Mouse (Mus musculus): ENCODE data around the gene Cd99l2. TPM values are rescaled to one million over a fixed set of nuclear protein-coding genes. Genes with fewer than 3 reads are reported as not detected.

The Cd99l2 gene
- 3.4 TPM for polyA plus RNA-seq (2014; fragmentation: Illumina TruSeq; extraction: RNeasy Lipid Tissue Mini Kit (QIAGEN cat#74804); ENCODE audit: low replicate concordance)

GRCm38 (mm10) chrX:71492634-71493278 is at the start of gene Cd99l2:
Gene Cd99l2 (minus strand): TSS chrX:71492849.

Other genes starting within 250 kb of the Cd99l2 start
- gene Mtmr1, start 128.1 kb downstream of the Cd99l2 start, polyA plus RNA-seq (2014; fragmentation: Illumina TruSeq; extraction: RNeasy Lipid Tissue Mini Kit (QIAGEN cat#74804); ENCODE audit: low replicate concordance), result 39.1 TPM
- gene Hmgb3, start 63.1 kb upstream of the Cd99l2 start, polyA plus RNA-seq (2014; fragmentation: Illumina TruSeq; extraction: RNeasy Lipid Tissue Mini Kit (QIAGEN cat#74804); ENCODE audit: low replicate concordance), result 179 TPM
- gene Gpr50, start 170.8 kb upstream of the Cd99l2 start, polyA plus RNA-seq (2014; fragmentation: Illumina TruSeq; extraction: RNeasy Lipid Tissue Mini Kit (QIAGEN cat#74804); ENCODE audit: low replicate concordance), result not detected

Measured in small intestine, adult 10 weeks (tissue).